Mouse (Mus musculus) heart, adult 2 months (tissue): ENCODE data around the gene Mamdc2.

Source experiments
- CTCF ChIP-seq: fragments of 200-600 bp; IDR thresholded peaks from 2 replicates; pipeline ENCODE4 v1.8.1; 2022; ENCODE audit warnings: antibody characterized with exemption, mild to moderate bottlenecking, moderate library complexity
- EP300 ChIP-seq: fragments of 200-500 bp; IDR thresholded peaks from 2 replicates; pipeline ENCODE4 v1.6.1; 2011; ENCODE audit warnings: low read depth, low read length, control low read depth; ENCODE audit not compliant: insufficient read depth
- POLR2A ChIP-seq: fragments of 200-500 bp; IDR thresholded peaks from 2 replicates; pipeline ENCODE4 v1.6.1; 2011; ENCODE audit warnings: mild to moderate bottlenecking, low read depth, low read length, control low read depth; ENCODE audit not compliant: insufficient read depth

- no peak for TF ChIP-seq POLR2A
- no peak for TF ChIP-seq CTCF
- no peak for TF ChIP-seq EP300
Observed at GRCm38 (mm10) chr19:23316851-23317250, 131.4 kb downstream of the Mamdc2 start.
